Mouse (Mus musculus): ENCODE data around the gene Iqsec3. TPM values are rescaled to one million over a fixed set of nuclear protein-coding genes. Genes with fewer than 3 reads are reported as not detected.

Gene Iqsec3
- polyA plus RNA-seq, 1 experiment from 2014 or later: not detected

- DNase-seq (ENCODE audit: low spot score): no peak
Measured at GRCm38 (mm10) chr6:121454549-121455494, 18.7 kb downstream of the Iqsec3 start.

- no peak for DNase-seq (ENCODE audit: low spot score)
Measured at GRCm38 (mm10) chr6:121453776-121454175, 19.7 kb downstream of the Iqsec3 start.

- DNase-seq (ENCODE audit: low spot score): no peak
Measured at GRCm38 (mm10) chr6:121451703-121452102, 21.8 kb downstream of the Iqsec3 start.

- DNase-seq (ENCODE audit: low spot score): no peak
Measured at GRCm38 (mm10) chr6:121440696-121441220, 32.7 kb downstream of the Iqsec3 start.

- no peak for DNase-seq (ENCODE audit: low spot score)
Measured at GRCm38 (mm10) chr6:121424830-121425229, 48.6 kb downstream of the Iqsec3 start.

- no peak for DNase-seq (ENCODE audit: low spot score)
Measured at GRCm38 (mm10) chr6:121424403-121424802, 49.1 kb downstream of the Iqsec3 start.

GRCm38 (mm10) chr6:121412558-121413297 is 60.8 kb downstream of the Iqsec3 start:
- no peak for DNase-seq (ENCODE audit: low spot score)

GRCm38 (mm10) chr6:121407571-121408011 is 65.9 kb downstream of the Iqsec3 start:
- no peak for DNase-seq (ENCODE audit: low spot score)

- no peak for DNase-seq (ENCODE audit: low spot score)
Measured at GRCm38 (mm10) chr6:121405311-121405710, 68.2 kb downstream of the Iqsec3 start.

- DNase-seq (ENCODE audit: low spot score): no peak
Measured at GRCm38 (mm10) chr6:121402661-121403244, 70.7 kb downstream of the Iqsec3 start.

GRCm38 (mm10) chr6:121401826-121402660 is 71.4 kb downstream of the Iqsec3 start:
- no peak for DNase-seq (ENCODE audit: low spot score)

GRCm38 (mm10) chr6:121401140-121401539 is 72.3 kb downstream of the Iqsec3 start:
- no peak for DNase-seq (ENCODE audit: low spot score)

- DNase-seq (ENCODE audit: low spot score): no peak
Measured at GRCm38 (mm10) chr6:121392610-121393252, 80.7 kb downstream of the Iqsec3 start.

- DNase-seq (ENCODE audit: low spot score): no peak
Measured at GRCm38 (mm10) chr6:121385397-121385796, 88.1 kb downstream of the Iqsec3 start.

- no peak for DNase-seq (ENCODE audit: low spot score)
Measured at GRCm38 (mm10) chr6:121382071-121382470, 91.4 kb downstream of the Iqsec3 start.

- DNase-seq (ENCODE audit: low spot score): no peak
Measured at GRCm38 (mm10) chr6:121380576-121380975, 92.9 kb downstream of the Iqsec3 start.

GRCm38 (mm10) chr6:121378256-121378655 is 95.2 kb downstream of the Iqsec3 start:
- no peak for DNase-seq (ENCODE audit: low spot score)

- DNase-seq (ENCODE audit: low spot score): no peak
Measured at GRCm38 (mm10) chr6:121376159-121376558, 97.3 kb downstream of the Iqsec3 start.

- DNase-seq (ENCODE audit: low spot score): no peak
Measured at GRCm38 (mm10) chr6:121371197-121371980, 102.1 kb downstream of the Iqsec3 start.

Data from thymus, postnatal 0 days (tissue).